Mouse (Mus musculus): ENCODE measurements around the gene Slc16a1. TPM values are rescaled to one million over a fixed set of nuclear protein-coding genes. Genes with fewer than 3 reads are reported as not detected.
A peak's percentile ranks its signal among the peaks of the same experiment; 100 is the strongest.
"Not testable (repeated sequence)": the region's sequence is repeated elsewhere in the genome, so short reads cannot be mapped to it uniquely, and the experiment has no call there.

The Slc16a1 gene
- total RNA-seq, 2 experiments from 2014 or later: 27.4 to 28.3 TPM

- DNase-seq: peak; percentile 58
Measured at GRCm38 (mm10) chr3:104638932-104639748, 672 bp downstream of the Slc16a1 start.

- no peak for DNase-seq
Measured at GRCm38 (mm10) chr3:104639749-104640368, 1.4 kb downstream of the Slc16a1 start.

DNA sequence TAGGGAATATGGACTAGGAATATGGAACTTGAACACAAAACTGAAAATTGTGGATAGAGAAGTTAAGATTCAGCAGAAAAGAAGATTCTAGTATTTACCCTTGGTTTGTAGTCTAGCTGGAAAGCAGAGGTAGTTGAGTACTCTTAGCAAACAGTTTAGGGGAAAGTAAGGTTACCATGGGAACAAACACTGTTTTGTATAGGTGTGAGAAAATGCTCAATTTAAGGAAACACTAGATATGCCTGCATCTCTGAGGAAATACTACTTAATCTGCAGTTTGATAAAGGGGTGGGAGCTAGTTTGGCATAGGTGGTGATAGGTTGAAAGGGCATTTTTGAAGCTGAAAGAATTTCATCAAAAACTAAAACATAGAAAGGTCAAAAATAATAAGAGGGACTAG, 2.4 kb downstream of the Slc16a1 start:
- DNase-seq: no peak

- DNase-seq: no peak
Measured at GRCm38 (mm10) chr3:104641313-104641712, 2.8 kb downstream of the Slc16a1 start.

GRCm38 (mm10) chr3:104643113-104643512, 4.6 kb downstream of the Slc16a1 start:
- no peak for DNase-seq

- peak; percentile 25 for DNase-seq
Measured at GRCm38 (mm10) chr3:104643810-104644270, 5.4 kb downstream of the Slc16a1 start.

DNA sequence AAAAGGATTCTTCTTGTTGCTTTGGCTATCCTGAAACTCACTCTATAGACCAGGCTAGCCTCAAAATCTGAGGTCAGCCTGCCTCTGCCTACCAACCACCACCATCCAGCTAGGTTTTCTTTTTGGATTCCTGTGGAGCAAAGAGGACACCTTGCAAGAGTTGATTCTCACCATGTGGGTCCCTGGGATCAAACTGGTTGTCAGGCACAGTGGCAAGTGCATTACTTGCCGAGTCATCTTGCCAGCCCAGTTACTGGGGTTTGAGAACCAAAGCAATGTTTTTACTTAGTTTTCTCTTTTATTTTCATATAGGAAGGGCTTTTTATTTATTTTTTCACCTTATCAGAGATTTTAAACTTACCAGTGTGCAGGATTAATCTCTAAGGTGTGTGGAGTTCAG, 5.9 kb downstream of the Slc16a1 start:
- no peak for DNase-seq

- no peak for DNase-seq
Measured at GRCm38 (mm10) chr3:104654219-104654618, 15.8 kb downstream of the Slc16a1 start.

GRCm38 (mm10) chr3:104654921-104655320, 16.5 kb downstream of the Slc16a1 start:
- DNase-seq: no peak

GRCm38 (mm10) chr3:104658706-104659105, 20.2 kb downstream of the Slc16a1 start:
- DNase-seq: no peak

DNA sequence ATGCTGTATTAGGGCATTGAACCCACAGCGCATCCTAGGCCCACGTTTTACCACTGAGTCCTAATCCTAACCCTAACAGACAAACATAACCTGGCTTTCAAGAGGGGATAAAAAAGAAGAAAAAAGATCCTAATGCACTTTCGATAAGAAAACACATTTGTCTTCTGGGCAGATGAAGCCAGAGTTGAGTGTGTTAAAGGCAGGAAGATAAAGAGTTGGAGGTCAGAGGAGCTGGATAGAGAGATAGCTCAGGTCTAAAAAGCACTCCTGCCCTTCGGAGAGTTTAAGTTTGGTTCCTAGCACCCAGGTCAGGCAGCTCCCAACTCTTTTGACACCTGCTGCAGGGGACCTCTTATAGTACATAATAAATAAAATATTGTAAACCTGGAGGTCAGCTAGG, 21.3 kb downstream of the Slc16a1 start:
- DNase-seq: no peak

GRCm38 (mm10) chr3:104660522-104660921, 22.1 kb downstream of the Slc16a1 start:
- no peak for DNase-seq

DNA sequence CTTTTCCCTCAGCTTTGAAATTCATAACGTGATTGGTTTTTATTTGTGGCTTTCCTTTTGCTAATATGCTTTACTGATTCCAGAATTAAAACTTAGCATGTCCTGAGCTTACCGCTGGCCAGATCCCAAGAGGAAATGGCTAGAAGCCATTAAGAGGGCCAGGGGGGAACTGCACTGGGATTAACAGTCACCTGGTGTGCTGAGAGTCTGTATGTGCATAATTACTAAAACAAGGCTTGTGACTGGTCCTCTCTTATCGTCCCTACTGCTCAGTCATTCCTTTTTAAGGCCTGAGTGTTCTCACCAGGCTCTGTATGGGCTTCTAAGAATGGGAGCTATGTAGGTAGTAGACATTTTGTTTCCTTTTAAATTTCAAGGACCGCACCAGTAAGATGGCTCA, 23.5 kb downstream of the Slc16a1 start:
- no peak for DNase-seq

- DNase-seq: no peak
Measured at GRCm38 (mm10) chr3:104662926-104663325, 24.5 kb downstream of the Slc16a1 start.

DNA sequence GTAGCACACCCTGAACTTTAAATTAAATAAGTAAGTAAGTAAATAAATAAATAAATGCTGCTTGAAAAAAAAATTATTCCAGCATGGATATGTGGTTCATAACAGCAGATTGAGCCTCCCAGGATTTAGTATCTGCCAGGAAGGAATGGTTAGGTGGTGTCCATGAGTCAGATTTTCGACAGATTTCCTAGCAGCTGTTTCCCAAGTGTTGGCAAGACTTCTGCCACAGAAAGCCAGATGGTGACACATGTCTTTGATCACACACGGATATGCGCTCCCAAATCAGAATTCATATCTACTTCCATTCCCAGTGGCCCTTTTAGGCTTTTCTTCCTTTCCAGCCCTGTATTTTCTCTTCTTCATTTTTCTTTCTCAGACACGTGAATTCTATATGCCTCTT, 28.5 kb downstream of the Slc16a1 start:
- peak; percentile 70 for DNase-seq

GRCm38 (mm10) chr3:104667451-104667850, 29.0 kb downstream of the Slc16a1 start:
- DNase-seq: peak; percentile 22

DNA sequence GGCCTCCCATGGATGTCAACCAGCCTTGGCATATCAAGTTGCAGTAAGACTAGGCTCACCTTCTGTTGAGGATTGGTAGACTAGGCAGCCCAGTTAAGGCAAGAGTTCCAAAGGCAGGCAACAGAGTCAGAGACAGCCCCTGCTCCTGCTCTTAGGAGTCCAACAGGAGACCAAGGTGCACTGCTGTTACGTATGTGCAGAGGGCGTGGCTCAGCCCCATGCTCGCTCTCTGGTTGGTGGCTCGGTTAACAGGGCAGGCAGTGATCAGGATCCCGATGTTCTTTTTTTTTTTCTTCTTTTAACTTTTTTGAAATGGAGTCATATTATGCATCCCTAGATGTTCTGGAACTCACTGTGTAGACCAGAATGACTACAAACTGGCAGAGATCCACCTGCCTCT, 30.5 kb downstream of the Slc16a1 start:
- DNase-seq: no peak

DNA sequence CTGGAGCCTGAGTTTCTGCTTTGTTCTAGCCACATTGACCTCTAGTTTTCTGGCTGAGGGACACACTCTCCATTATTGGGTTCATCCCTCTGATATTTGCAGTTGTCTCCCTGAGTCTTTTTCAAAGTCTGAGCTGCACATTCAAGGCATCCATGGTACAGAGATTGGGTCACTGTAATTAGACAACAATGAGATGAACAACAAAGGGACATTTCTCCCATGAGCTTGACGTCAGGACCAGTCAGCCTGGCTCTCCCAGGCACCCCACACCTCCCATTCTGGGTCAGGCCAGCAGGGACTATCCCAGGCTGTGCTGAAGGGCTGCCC, 31.4 kb downstream of the Slc16a1 start:
- no peak for DNase-seq

DNA sequence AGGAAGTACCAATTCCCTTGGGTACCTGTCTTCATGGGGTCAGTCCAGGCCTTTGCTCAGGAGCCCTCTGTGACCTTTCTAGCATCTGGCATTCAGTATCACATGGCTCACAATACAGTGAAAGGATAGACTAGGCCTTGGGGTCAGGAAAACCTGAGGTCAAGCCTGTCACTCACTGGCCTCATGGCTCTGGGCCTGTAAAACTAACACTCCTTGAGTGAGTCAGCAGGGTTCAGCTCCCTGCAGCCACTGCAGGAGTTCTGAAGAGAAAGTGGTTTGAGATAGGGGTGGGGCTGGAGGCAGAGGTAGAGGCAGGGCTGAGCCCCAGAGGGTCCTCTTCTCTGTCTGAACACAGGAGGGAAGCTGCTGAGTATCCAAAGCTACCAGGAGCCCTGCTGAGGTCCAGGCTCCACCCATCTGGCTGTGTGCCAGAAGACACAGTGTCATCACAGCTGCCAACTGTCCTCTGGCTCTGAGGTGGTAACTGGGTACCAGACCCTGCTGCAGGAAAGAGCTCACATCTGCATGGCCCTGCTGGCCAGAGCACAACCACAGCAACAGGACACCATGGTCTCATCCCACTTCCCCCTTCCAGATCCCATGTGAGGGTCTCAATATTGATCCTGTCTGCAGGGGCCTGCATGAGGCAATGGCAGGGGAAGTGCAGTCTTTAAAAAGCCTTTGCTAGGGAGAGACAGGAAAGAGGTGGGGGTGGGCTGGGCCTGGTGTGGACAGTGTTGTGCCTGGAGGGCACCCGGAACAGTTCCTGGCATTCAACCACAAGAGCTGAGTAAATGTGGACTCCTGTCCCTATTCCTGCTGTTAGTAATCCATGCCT, 31.9 kb downstream of the Slc16a1 start:
- not testable (repeated sequence) for DNase-seq

DNA sequence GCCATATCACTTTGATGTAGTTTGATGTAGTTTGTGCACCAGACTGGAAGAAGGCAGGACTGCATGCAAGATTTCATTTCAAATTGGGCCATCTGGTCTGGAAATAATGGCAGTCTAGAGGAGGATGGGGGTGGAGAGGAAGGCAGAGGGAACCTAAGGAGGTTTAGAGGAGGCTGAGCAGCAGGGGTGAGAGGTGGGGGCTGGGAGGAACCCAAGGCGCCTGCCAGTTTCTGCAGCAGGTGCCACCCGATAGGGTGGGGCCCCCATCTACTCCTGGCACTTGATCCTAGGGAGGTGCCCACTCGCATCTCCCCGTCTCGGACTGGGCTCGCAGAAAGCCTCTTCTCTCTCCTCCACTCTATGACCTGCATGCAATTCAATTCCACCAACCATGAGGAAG, 33.1 kb downstream of the Slc16a1 start:
- DNase-seq: no peak

DNA sequence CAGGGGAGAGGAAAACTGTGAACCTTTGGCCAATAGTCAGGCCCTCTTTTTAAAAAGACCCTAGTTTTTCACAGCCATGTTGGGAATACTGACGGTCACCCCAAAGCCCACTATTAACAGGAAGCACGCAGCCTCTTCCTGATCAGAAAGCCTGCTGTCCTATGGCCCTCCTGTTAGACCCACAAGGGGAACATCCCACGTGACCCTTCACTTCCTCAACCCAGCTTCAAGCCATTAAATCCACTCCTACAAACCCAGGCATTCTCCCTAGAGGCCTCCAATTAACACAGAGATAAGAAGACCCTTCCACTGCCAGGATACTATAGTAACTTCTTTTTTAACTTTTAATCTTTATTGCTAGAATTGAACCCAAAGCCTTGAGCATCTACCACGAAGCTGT, 33.6 kb downstream of the Slc16a1 start:
- DNase-seq: no peak

GRCm38 (mm10) chr3:104673642-104674328, 35.3 kb downstream of the Slc16a1 start:
- no peak for DNase-seq

Measured in gastrocnemius, postnatal 25 days (tissue).